Mouse (Mus musculus) adipose tissue, adult 10 weeks (tissue): ENCODE measurements around the gene Ispd. TPM values are rescaled to one million over a fixed set of nuclear protein-coding genes. Genes with fewer than 3 reads are reported as not detected.

Experiments
- polyA plus RNA-seq: library from polyadenylated mRNA; stranded (reverse); fragments of 350-450 nt; fragmentation: Illumina TruSeq; extraction: RNeasy Lipid Tissue Mini Kit (QIAGEN cat#74804); gene quantifications from one replicate; pipeline ENCODE4 v1.2.3, GENCODE M21; 2014; ENCODE audit warnings: low read depth, low replicate concordance

Ispd gene
- polyA plus RNA-seq, result 3.8 TPM

GRCm38 (mm10) chr12:36381441-36382340 is at the start of gene Ispd, which contains the start of gene D630036H23Rik:
Gene Ispd, plus strand, starts transcription at chr12:36381450.
Gene D630036H23Rik, minus strand, starts transcription at chr12:36382181.

Other genes with a start within 250 kb of the Ispd start
- gene Ankmy2, start 224.3 kb upstream of the Ispd start, polyA plus RNA-seq, result 25.1 TPM
- 26.6 TPM for gene Bzw2, start 223.4 kb upstream of the Ispd start, polyA plus RNA-seq
- gene Lrrc72, start 128.1 kb upstream of the Ispd start, polyA plus RNA-seq, result 1.2 TPM
- 0.45 TPM for gene Sostdc1, start 67.3 kb upstream of the Ispd start, polyA plus RNA-seq
- gene D630036H23Rik, start 731 bp downstream of the Ispd start, polyA plus RNA-seq, result 1.5 TPM